Mouse (Mus musculus): ENCODE measurements around the gene Pif1. TPM values are rescaled to one million over a fixed set of nuclear protein-coding genes. Genes with fewer than 3 reads are reported as not detected.

The Pif1 gene
- polyA plus RNA-seq, 1 experiment from 2014 or later = 3.6 TPM

DNA sequence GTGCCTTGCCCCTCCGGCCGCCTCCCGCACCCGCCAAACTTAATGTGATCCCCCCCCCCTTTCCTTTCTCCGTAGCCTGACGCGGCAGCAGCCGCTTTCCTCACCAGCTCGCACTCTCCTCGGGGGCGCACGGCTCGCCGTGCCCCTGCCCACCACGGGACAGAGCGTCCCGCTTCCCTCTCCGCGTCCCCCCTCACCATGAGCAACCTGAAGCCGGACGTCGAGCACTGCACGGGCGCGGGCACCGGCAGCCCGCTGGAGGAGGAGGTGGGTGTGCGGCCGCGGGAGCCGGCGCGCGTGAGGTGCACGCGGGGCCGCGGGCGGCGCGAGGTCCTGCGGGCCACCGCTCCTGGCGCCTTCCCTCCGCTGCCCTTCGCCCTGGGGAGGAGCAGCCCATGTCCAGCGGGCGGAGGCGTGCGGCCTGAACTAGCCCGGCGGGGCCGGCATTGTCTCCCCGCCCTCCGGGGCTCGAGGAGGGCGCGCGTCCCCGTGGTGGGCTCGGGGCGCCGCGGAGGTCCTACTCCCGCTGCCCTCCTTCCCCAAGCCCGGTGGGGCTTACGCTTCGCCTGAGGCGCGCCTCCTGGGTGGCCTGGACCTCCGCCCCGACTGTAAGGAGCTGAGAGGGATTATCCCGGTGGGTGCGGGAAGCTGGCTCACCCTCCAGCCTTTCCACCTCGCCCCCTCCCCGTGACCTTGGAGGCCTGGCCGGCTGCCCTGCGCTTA, 43.8 kb downstream of the Pif1 start:
- under 1% methylated on average over 60 of the region's 78 CpGs for WGBS

DNA sequence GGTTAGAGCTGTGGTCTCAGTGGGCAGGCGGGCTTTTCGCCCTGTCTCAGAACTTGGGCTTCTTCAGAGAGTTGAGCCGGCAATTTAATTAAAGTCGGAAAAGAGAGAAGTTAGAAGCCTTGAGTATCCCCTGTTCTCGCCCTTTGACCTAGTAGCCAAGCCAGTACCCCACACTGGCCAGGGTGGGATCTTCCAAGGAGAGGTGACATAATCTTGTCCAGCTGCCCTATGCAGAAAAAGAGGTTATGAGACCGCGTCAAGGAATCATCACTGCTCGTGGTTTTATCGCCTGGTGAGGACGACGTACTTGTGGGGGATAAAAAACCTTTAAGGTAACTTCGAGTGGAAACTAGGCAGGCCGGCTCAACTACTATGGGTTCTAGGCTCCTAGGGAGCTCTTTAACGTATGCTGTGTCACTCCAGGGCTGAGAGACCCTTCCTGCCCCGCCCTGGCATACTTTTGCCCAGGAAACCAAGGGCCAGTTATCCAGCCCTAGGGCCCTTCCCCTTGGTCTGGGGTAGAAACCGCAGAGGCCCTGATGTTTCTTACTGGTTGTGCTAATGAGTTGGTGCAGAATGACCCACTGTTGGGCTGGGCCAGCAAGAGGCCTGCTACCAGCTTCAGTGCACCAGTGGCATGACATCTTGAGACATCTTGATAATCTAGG, 44.5 kb downstream of the Pif1 start:
- H3K4me3 ChIP-seq = peak overlapping the region; percentile 80
- 22% methylated on average over 16 of the region's 16 CpGs for WGBS
- ATAC-seq (ENCODE audit: low FRiP score, low read depth) = no peak
- H3K4me1 ChIP-seq (replicated peaks) = peaks cover 29% of the 10 kb centered on the region
- H3K4me2 ChIP-seq = peak overlapping the region; percentile 96
- 0 out of 2 replicates have a peak overlapping the region, but pooled peaks have one; percentile 53 for H3K9ac ChIP-seq
- peaks cover 34% of the 10 kb centered on the region for H3K27me3 ChIP-seq
- H3K36me3 ChIP-seq = no peaks in the 10 kb centered on the region
- H3K9me3 ChIP-seq = no peaks in the 10 kb centered on the region
- H3K27ac ChIP-seq (replicated peaks) = no peak overlapping the region

More for the DNA sequence above, 43.8 kb downstream of the Pif1 start:
- ATAC-seq (ENCODE audit: low FRiP score, low read depth) = peak; percentile 71; the same call in 1 of the 2 replicates
- Histone ChIP-seq H3K4me3 (peak overlapping the region; percentile 80), H3K27me3 (peaks cover 34% of the 10 kb centered on the region), H3K36me3 (no peaks in the 10 kb centered on the region), H3K27ac (replicated peaks) (0 out of 2 replicates have a peak overlapping the region, but pooled peaks have one; percentile 38), H3K4me2 (peak overlapping the region; percentile 96), H3K4me1 (replicated peaks) (peaks cover 29% of the 10 kb centered on the region), H3K9me3 (no peaks in the 10 kb centered on the region), H3K9ac (peak overlapping the region; percentile 53)

DNA sequence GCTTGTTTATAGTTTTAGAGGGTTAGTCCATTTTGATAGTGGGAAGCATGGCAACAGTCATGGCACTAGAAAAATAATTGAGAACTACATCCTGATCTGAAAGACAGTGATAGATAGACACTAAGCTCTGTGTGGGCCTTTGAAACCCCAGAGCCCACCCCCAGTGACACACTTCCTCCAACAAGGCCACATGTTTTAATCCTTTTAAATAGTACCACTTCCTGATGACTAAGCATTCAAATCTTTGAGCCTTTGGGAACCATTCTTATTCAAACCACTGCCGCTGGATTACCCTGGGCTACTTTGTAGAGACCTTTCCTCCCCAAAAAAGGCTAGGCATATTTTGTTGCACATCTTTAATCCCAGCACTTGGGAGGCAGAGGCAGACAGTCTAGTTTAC, 48.8 kb downstream of the Pif1 start:
- H3K4me1 ChIP-seq (replicated peaks) = peaks cover 10% of the 10 kb centered on the region
- no peak overlapping the region for H3K9ac ChIP-seq
- H3K4me3 ChIP-seq = no peak overlapping the region
- no peak for ATAC-seq (ENCODE audit: low FRiP score, low read depth)
- no peak overlapping the region for H3K27ac ChIP-seq (replicated peaks)
- no peaks in the 10 kb centered on the region for H3K9me3 ChIP-seq
- no peak overlapping the region for H3K4me2 ChIP-seq
- no peaks in the 10 kb centered on the region for H3K36me3 ChIP-seq
- H3K27me3 ChIP-seq = peaks cover 12% of the 10 kb centered on the region
- 82% methylated on average over 1 of the region's 1 CpGs for WGBS

DNA sequence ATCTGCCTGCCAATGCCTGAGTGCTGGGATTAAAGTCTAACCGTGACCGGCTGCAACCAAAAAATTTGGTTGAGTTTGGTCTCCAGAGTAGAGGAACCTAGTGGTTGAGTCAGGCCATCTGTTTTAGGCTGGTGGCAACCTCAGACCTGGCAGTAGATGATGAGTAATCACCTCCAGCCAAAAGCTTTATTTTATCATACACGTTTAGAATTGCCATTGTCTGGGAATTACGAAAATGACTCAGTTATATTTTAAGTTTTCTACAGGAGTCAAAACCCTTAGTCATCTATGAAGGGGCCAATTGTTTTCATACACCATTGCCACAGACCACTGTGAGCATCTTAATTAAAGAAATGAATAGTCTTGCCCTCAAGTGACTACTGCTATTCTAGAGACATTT, 50.0 kb downstream of the Pif1 start:
- no peaks in the 10 kb centered on the region for H3K9me3 ChIP-seq
- no peak overlapping the region for H3K9ac ChIP-seq
- WGBS = 86% methylated on average over 4 of the region's 4 CpGs
- no peak overlapping the region for H3K4me3 ChIP-seq
- no peak overlapping the region for H3K4me2 ChIP-seq
- H3K27ac ChIP-seq (replicated peaks) = no peak overlapping the region
- H3K27me3 ChIP-seq = peaks cover under 1% of the 10 kb centered on the region
- H3K36me3 ChIP-seq = no peaks in the 10 kb centered on the region
- no peaks in the 10 kb centered on the region for H3K4me1 ChIP-seq (replicated peaks)
- no peak for ATAC-seq (ENCODE audit: low FRiP score, low read depth)

DNA sequence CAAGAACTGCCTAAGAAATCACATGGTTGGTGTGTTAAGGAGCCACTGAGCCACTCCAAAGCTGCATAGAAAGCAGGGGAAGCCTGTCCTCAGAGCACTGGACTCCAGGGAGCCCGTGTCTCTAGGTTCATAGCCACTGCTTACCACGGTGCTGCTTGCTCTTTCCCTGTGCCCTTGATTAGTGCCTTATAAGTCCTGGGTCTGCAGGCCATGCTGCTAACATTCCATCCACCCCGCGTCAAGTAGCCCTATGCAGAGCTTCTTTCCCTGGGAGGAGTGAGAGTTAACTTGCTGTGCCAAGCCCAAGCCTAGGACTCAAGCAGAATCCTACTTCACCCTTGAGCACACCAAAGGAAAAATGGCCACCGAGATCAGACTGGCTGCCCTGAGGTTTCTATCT, 52.1 kb downstream of the Pif1 start:
- no peaks in the 10 kb centered on the region for H3K27me3 ChIP-seq
- no peak overlapping the region for H3K9ac ChIP-seq
- no peak overlapping the region for H3K4me2 ChIP-seq
- H3K36me3 ChIP-seq = no peaks in the 10 kb centered on the region
- 62% methylated on average over 5 of the region's 5 CpGs for WGBS
- no peak overlapping the region for H3K4me3 ChIP-seq
- H3K9me3 ChIP-seq = no peaks in the 10 kb centered on the region
- H3K27ac ChIP-seq (replicated peaks) = no peak overlapping the region
- H3K4me1 ChIP-seq (replicated peaks) = no peaks in the 10 kb centered on the region
- no peak for ATAC-seq (ENCODE audit: low FRiP score, low read depth)

DNA sequence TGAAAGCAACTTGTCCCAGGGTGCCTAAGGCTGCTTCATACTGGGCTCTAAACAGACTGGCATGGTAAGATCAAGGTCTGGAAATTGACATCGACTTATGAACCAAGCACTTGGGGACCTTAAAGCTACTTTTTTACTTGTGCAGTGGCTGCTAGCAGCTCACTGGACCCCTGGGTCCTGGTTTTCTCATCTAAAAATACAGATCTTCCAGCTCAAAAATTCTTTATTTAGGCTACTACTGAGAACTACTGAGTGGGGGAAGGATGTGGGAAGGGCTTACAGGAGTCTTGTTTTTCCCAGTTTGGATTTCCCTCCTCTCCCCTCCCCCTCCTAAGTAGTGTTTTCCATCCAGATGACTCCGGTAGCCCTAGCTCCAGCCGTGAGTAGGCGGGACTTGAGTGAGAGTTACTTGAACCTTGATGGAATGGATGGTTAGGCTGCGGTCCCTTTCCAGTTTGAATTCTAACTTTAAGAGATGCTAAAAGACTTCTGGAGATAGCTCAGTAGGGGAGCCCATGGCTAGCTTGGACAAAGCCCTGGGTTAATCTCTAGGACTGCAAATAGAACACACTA, 54.0 kb downstream of the Pif1 start:
- Histone ChIP-seq H3K9ac (no peak overlapping the region), H3K36me3 (no peaks in the 10 kb centered on the region), H3K4me3 (no peak overlapping the region), H3K27me3 (no peaks in the 10 kb centered on the region), H3K4me1 (replicated peaks) (no peaks in the 10 kb centered on the region), H3K4me2 (no peak overlapping the region), H3K27ac (replicated peaks) (no peak overlapping the region), H3K9me3 (no peaks in the 10 kb centered on the region)
- WGBS = 9% methylated on average over 5 of the region's 5 CpGs
- ATAC-seq (ENCODE audit: low FRiP score, low read depth) = no peak

DNA sequence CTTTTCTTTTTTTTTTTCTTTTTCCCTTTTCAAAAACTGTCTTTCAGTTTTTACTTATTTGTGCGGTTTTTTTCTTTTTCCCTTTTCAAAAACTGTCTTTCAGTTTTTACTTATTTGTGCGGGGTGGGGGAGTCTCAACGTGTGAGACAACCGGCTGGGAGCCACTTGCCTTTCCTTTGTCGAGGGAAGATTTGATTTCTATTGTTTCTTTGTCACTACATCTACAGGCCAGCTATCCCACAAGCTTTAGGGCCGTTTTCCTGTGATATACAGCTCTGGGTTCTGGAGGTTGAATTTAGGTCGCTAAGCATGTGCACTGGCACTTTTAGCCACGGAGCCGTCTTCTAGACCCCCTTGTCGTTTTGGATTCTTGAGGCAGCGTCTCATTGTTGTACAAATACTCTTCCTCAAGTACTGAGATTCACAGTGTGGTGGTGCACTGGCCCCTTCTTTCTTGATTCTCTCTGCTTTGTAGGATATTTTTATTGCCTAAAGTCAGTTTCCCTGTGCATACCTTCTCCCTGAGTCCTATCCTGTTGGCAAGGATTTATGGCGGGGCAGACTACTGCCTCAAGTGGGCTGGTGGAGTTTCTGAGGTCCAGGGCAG, 54.6 kb downstream of the Pif1 start:
- Histone ChIP-seq H3K9me3 (no peaks in the 10 kb centered on the region), H3K4me2 (peak overlapping the region; percentile 16; the same call in 1 of the 2 replicates), H3K9ac (no peak overlapping the region), H3K27me3 (no peaks in the 10 kb centered on the region), H3K4me1 (replicated peaks) (no peaks in the 10 kb centered on the region), H3K4me3 (no peak overlapping the region), H3K27ac (replicated peaks) (no peak overlapping the region), H3K36me3 (no peaks in the 10 kb centered on the region)
- ATAC-seq (ENCODE audit: low FRiP score, low read depth) = no peak
- 7% methylated on average over 12 of the region's 12 CpGs for WGBS

DNA sequence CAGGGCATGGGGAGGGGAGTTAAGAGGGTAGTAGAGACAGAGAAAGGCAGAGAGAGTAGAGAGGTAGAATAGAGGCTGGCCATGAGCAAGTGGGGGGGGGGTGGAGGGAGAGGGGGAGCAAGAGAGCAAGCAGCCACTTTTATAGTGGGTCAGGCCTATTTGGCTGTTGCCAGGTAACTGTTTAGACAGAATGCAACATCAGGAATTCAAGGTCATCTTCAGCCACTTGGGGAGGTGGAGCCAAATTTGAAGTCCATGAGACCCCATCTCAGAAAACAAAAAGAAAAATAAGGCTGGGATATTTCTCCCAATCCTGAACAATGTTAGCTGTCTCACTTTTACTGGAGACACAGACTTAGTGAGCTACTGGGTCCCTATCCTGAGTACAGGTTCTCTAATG, 55.6 kb downstream of the Pif1 start:
- Histone ChIP-seq H3K36me3 (no peaks in the 10 kb centered on the region), H3K4me2 (no peak overlapping the region), H3K4me3 (no peak overlapping the region), H3K27me3 (no peaks in the 10 kb centered on the region), H3K9ac (no peak overlapping the region), H3K9me3 (no peaks in the 10 kb centered on the region), H3K4me1 (replicated peaks) (no peaks in the 10 kb centered on the region), H3K27ac (replicated peaks) (no peak overlapping the region)
- no peak for ATAC-seq (ENCODE audit: low FRiP score, low read depth)

DNA sequence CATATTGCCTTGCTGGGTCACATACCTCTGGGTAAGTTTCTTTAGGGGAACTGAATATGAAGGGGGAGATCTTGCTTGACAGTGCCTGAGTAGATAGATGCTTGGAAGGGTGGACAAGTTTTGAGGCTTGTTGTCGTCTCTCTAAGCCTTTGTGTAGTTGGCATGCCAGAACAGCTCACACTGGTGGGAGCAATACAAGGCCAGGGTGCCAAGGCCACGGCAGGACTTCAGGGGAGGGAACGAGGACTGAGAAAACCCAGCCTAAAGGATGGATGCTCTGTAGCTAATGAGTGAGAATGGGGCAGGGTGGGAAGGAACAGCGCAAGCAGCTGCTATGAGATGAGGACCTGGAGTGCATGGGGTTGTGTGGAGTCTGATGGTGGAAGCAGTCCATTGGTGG, 58.0 kb downstream of the Pif1 start:
- Histone ChIP-seq H3K4me3 (no peak overlapping the region), H3K4me2 (no peak overlapping the region), H3K9ac (no peak overlapping the region), H3K9me3 (no peaks in the 10 kb centered on the region), H3K36me3 (no peaks in the 10 kb centered on the region), H3K4me1 (replicated peaks) (no peaks in the 10 kb centered on the region), H3K27ac (replicated peaks) (no peak overlapping the region), H3K27me3 (no peaks in the 10 kb centered on the region)
- WGBS = 90% methylated on average over 4 of the region's 4 CpGs
- ATAC-seq (ENCODE audit: low FRiP score, low read depth) = no peak

Other genes with a start within 250 kb of the Pif1 start
- gene Pdcd7, start 241.1 kb upstream of the Pif1 start, polyA plus RNA-seq (2015; fragmentation: Nextera tagmentation; extraction: Ambion mirVana) = 9.7 and 9.8 TPM in 2 replicates
- gene Ubap1l, start 226.1 kb upstream of the Pif1 start, polyA plus RNA-seq (2015; fragmentation: Nextera tagmentation; extraction: Ambion mirVana) = 2.5 and 3.3 TPM in 2 replicates
- 0.41 and 0.78 TPM in 2 replicates for gene Kbtbd13, start 195.5 kb upstream of the Pif1 start, polyA plus RNA-seq (2015; fragmentation: Nextera tagmentation; extraction: Ambion mirVana)
- gene Rasl12, start 188.7 kb upstream of the Pif1 start, polyA plus RNA-seq (2015; fragmentation: Nextera tagmentation; extraction: Ambion mirVana) = 7.6 TPM in 2 replicates
- gene Slc51b, start 164.2 kb upstream of the Pif1 start, polyA plus RNA-seq (2015; fragmentation: Nextera tagmentation; extraction: Ambion mirVana) = not detected in 2 replicates
- gene Mtfmt, start 151.4 kb upstream of the Pif1 start, polyA plus RNA-seq (2015; fragmentation: Nextera tagmentation; extraction: Ambion mirVana) = 25.4 and 25.7 TPM in 2 replicates
- gene Spg21, start 126.2 kb upstream of the Pif1 start, polyA plus RNA-seq (2015; fragmentation: Nextera tagmentation; extraction: Ambion mirVana) = 109 and 117 TPM in 2 replicates
- 1.1 and 1.3 TPM in 2 replicates for gene Ankdd1a, start 67.0 kb upstream of the Pif1 start, polyA plus RNA-seq (2015; fragmentation: Nextera tagmentation; extraction: Ambion mirVana)
- 6.8 and 8.0 TPM in 2 replicates for gene Plekho2, start 7.1 kb upstream of the Pif1 start, polyA plus RNA-seq (2015; fragmentation: Nextera tagmentation; extraction: Ambion mirVana)
- gene Rbpms2, start 42.5 kb downstream of the Pif1 start, polyA plus RNA-seq (2015; fragmentation: Nextera tagmentation; extraction: Ambion mirVana) = 4.1 and 4.9 TPM in 2 replicates
- gene Oaz2, start 80.8 kb downstream of the Pif1 start, polyA plus RNA-seq (2015; fragmentation: Nextera tagmentation; extraction: Ambion mirVana) = 404 and 429 TPM in 2 replicates
- 7.7 and 8.5 TPM in 2 replicates for gene Zfp609, start 240.4 kb downstream of the Pif1 start, polyA plus RNA-seq (2015; fragmentation: Nextera tagmentation; extraction: Ambion mirVana)

All from hindbrain, embryonic 15.5 days (tissue).